Mouse (Mus musculus) myocyte (in vitro differentiated cells): ENCODE results near the gene Prss38. TPM values are rescaled to one million over a fixed set of nuclear protein-coding genes. Genes with fewer than 3 reads are reported as not detected.
"Not testable (repeated sequence)": the region's sequence is repeated elsewhere in the genome, so short reads cannot be mapped to it uniquely, and the experiment has no call there.

Experiments
- H3K27me3 ChIP-seq: one replicate; pipeline ENCODE4 v1.6.1; 2011; ENCODE audit not compliant: control insufficient read depth, insufficient read depth, insufficient read length
- H3K36me3 ChIP-seq: one replicate; pipeline ENCODE4 v1.6.1; 2011; ENCODE audit not compliant: control insufficient read depth, insufficient read depth
- H3K4me2 ChIP-seq: one replicate; pipeline ENCODE4 v1.6.1; 2011; ENCODE audit warnings: low read depth, control low read depth
- H3K4me3 ChIP-seq: one replicate; pipeline ENCODE4 v1.5.1; 2011; ENCODE audit warnings: mild to moderate bottlenecking, control low read depth, moderate library complexity
- H3K79me2 ChIP-seq: one replicate; pipeline ENCODE4 v1.6.1; 2011; ENCODE audit not compliant: control insufficient read depth, insufficient read depth
- H3ac ChIP-seq: one replicate; pipeline ENCODE4 v1.6.1; 2011; ENCODE audit not compliant: control insufficient read depth, insufficient read length
- CEBPB ChIP-seq: IDR thresholded peaks from 2 replicates; pipeline ENCODE4 v1.6.1; 2011; ENCODE audit warnings: mild to moderate bottlenecking, moderate library complexity; ENCODE audit not compliant: poor library complexity, insufficient read depth, severe bottlenecking
- E2F4 ChIP-seq: IDR thresholded peaks from one replicate; pipeline ENCODE4 v1.6.1; 2011; ENCODE audit warnings: mild to moderate bottlenecking, control low read depth, moderate library complexity; ENCODE audit not compliant: insufficient read depth
- MAX ChIP-seq: IDR thresholded peaks from one replicate; pipeline ENCODE4 v1.6.1; 2011; ENCODE audit warnings: low read depth, mild to moderate bottlenecking, control low read depth
- MYOD1 ChIP-seq, 3 experiments: IDR thresholded peaks; one replicate each; pipeline ENCODE4 v1.6.1; 2011; ENCODE audit warnings: control low read depth in 2 of 3, low read depth in 2 of 3, mild to moderate bottlenecking in 2 of 3, moderate library complexity in 1 of 3; ENCODE audit not compliant: insufficient read length in 2 of 3, control insufficient read depth in 1 of 3
- MYOG ChIP-seq, 3 experiments: IDR thresholded peaks; one replicate each; pipeline ENCODE4 v1.6.1; 2011; ENCODE audit warnings: control low read depth in 2 of 3, low read depth in 2 of 3, mild to moderate bottlenecking in 2 of 3; ENCODE audit not compliant: insufficient read length in 2 of 3, control insufficient read depth in 1 of 3, insufficient read depth in 1 of 3
- POLR2A ChIP-seq: IDR thresholded peaks from one replicate; pipeline ENCODE4 v1.6.1; 2011; ENCODE audit warnings: low read depth, mild to moderate bottlenecking, control low read depth, moderate library complexity; ENCODE audit not compliant: insufficient read length
- POLR2AphosphoS2 ChIP-seq: IDR thresholded peaks from one replicate; pipeline ENCODE4 v1.6.1; 2011; ENCODE audit warnings: low read depth, control low read depth; ENCODE audit not compliant: insufficient read length
- REST ChIP-seq: IDR thresholded peaks from one replicate; pipeline ENCODE4 v1.6.1; 2011; ENCODE audit warnings: mild to moderate bottlenecking, control low read depth, moderate library complexity; ENCODE audit not compliant: insufficient read depth, insufficient read length
- SRF ChIP-seq: IDR thresholded peaks from one replicate; pipeline ENCODE4 v1.6.1; 2011; ENCODE audit warnings: low read depth; ENCODE audit not compliant: control insufficient read depth, insufficient read length
- TCF12 ChIP-seq: IDR thresholded peaks from one replicate; pipeline ENCODE4 v1.6.1; 2011; ENCODE audit warnings: mild to moderate bottlenecking, control low read depth; ENCODE audit not compliant: poor library complexity, insufficient read depth, severe bottlenecking
- TCF3 ChIP-seq: IDR thresholded peaks from one replicate; pipeline ENCODE4 v1.6.1; 2011; ENCODE audit warnings: low read depth, control low read depth; ENCODE audit not compliant: insufficient read length
- USF1 ChIP-seq: IDR thresholded peaks from one replicate; pipeline ENCODE4 v1.6.1; 2011; ENCODE audit warnings: low read depth, mild to moderate bottlenecking, control low read depth, moderate library complexity
- polyA plus RNA-seq: library from polyadenylated mRNA; unstranded; fragments of >200 nt; fragmentation: generic; extraction: Trizol; gene quantifications from one replicate; pipeline ENCODE4 v1.2.1, GENCODE M21; 2012; ENCODE audit warnings: missing spikeins

The Prss38 gene
- polyA plus RNA-seq, 1 experiment = not detected

- Histone ChIP-seq H3ac (no peak overlapping the region), H3K4me2 (peak overlapping the region; percentile 34), H3K4me3 (no peak overlapping the region), H3K36me3 (no peaks in the 10 kb centered on the region), H3K79me2 (no peaks in the 10 kb centered on the region), H3K27me3 (no peaks in the 10 kb centered on the region)
- no peak for TF ChIP-seq POLR2A
- TF ChIP-seq CEBPB = no peak
- TF ChIP-seq POLR2AphosphoS2 = no peak
- TF ChIP-seq TCF3 = peak; percentile 95
- no peak for TF ChIP-seq USF1
- no peak for TF ChIP-seq SRF
- TF ChIP-seq REST = no peak
- TF ChIP-seq MAX = no peak
- peak; percentile 88 to 98 (median 95) for TF ChIP-seq MYOG (IDR thresholded peaks at IDR 0.05; ENCODE audit: control insufficient read depth in 1 of 3, insufficient read depth in 1 of 3, insufficient read length in 2 of 3, low read depth in 2 of 3)
- no peak for TF ChIP-seq E2F4
- peak; percentile 58 to 96 (median 95) for TF ChIP-seq MYOD1 (IDR thresholded peaks at IDR 0.05; ENCODE audit: control insufficient read depth in 1 of 3, insufficient read length in 2 of 3, low read depth in 2 of 3)
- TF ChIP-seq TCF12 = peak; percentile 83
Observed at GRCm38 (mm10) chr11:59384441-59384959, 9.0 kb upstream of the Prss38 start.

GRCm38 (mm10) chr11:59379547-59379946 lies 4.1 kb upstream of the Prss38 start:
- Histone ChIP-seq H3ac (no peak overlapping the region), H3K4me3 (no peak overlapping the region), H3K4me2 (no peak overlapping the region), H3K27me3 (no peaks in the 10 kb centered on the region), H3K79me2 (no peaks in the 10 kb centered on the region), H3K36me3 (no peaks in the 10 kb centered on the region)
- no peak for TF ChIP-seq MAX

- H3ac ChIP-seq = no peak overlapping the region
- peaks cover 5% of the 10 kb centered on the region for H3K27me3 ChIP-seq
- H3K36me3 ChIP-seq = no peaks in the 10 kb centered on the region
- no peaks in the 10 kb centered on the region for H3K79me2 ChIP-seq
- TF ChIP-seq MYOG (IDR thresholded peaks at IDR 0.05; ENCODE audit: control insufficient read depth in 1 of 3, insufficient read depth in 1 of 3, insufficient read length in 2 of 3, low read depth in 2 of 3) (no peak), E2F4 (no peak), MYOD1 (IDR thresholded peaks at IDR 0.05; ENCODE audit: control insufficient read depth in 1 of 3, insufficient read length in 2 of 3, low read depth in 2 of 3) (no peak), SRF (no peak), TCF3 (no peak), POLR2A (no peak), MAX (no peak)
- H3K4me3 ChIP-seq = no peak overlapping the region
- no peak overlapping the region for H3K4me2 ChIP-seq
Observed at GRCm38 (mm10) chr11:59377999-59378398, 2.5 kb upstream of the Prss38 start.

GRCm38 (mm10) chr11:59369848-59370247 lies 5.6 kb downstream of the Prss38 start:
- TF ChIP-seq CEBPB = no peak
- peak in 1 of 3 experiments; percentile 44 for TF ChIP-seq MYOD1 (IDR thresholded peaks at IDR 0.05; ENCODE audit: control insufficient read depth in 1 of 3, insufficient read length in 2 of 3, low read depth in 2 of 3)
- H3ac ChIP-seq = no peak overlapping the region
- no peaks in the 10 kb centered on the region for H3K36me3 ChIP-seq
- peaks cover 18% of the 10 kb centered on the region for H3K27me3 ChIP-seq
- H3K79me2 ChIP-seq = no peaks in the 10 kb centered on the region
- H3K4me2 ChIP-seq = no peak overlapping the region
- no peak overlapping the region for H3K4me3 ChIP-seq

GRCm38 (mm10) chr11:59367955-59368354 lies 7.5 kb downstream of the Prss38 start:
- peaks cover 13% of the 10 kb centered on the region for H3K27me3 ChIP-seq
- not testable (repeated sequence) for H3K4me2 ChIP-seq, H3K36me3 ChIP-seq, H3ac ChIP-seq, H3K79me2 ChIP-seq, H3K4me3 ChIP-seq

- TF ChIP-seq TCF12 = no peak
- TF ChIP-seq SRF = no peak
- no peak for TF ChIP-seq MYOD1 (IDR thresholded peaks at IDR 0.05; ENCODE audit: control insufficient read depth in 1 of 3, insufficient read length in 2 of 3, low read depth in 2 of 3)
- TF ChIP-seq TCF3 = no peak
- no peak for TF ChIP-seq POLR2A
- TF ChIP-seq USF1 = no peak
- no peak for TF ChIP-seq POLR2AphosphoS2
- no peak for TF ChIP-seq MAX
- TF ChIP-seq MYOG (IDR thresholded peaks at IDR 0.05; ENCODE audit: control insufficient read depth in 1 of 3, insufficient read depth in 1 of 3, insufficient read length in 2 of 3, low read depth in 2 of 3) = no peak
- no peak for TF ChIP-seq REST
- TF ChIP-seq CEBPB = no peak
- no peak for TF ChIP-seq E2F4
- Histone ChIP-seq H3K36me3 (no peaks in the 10 kb centered on the region), H3K4me3 (no peak overlapping the region), H3K27me3 (peaks cover 4% of the 10 kb centered on the region), H3K79me2 (no peaks in the 10 kb centered on the region), H3K4me2 (no peak overlapping the region), H3ac (no peak overlapping the region)
Observed at GRCm38 (mm10) chr11:59366633-59367032, 8.8 kb downstream of the Prss38 start.
